Mouse (Mus musculus) forebrain, embryonic 10.5 days (tissue): ENCODE data around the gene Adcy7. TPM values are rescaled to one million over a fixed set of nuclear protein-coding genes. Genes with fewer than 3 reads are reported as not detected.

ENCODE experiments used
- DNase-seq: peaks from one replicate; pipeline ENCODE4 v3.0.0-alpha.2; 2017; ENCODE audit warnings: low spot score; ENCODE audit errors: extremely low spot score
- H3K27ac ChIP-seq: fragments of 300-500 bp; sonication (generic); 2 replicates; pipeline ENCODE4 v1.5.1; 2016; ENCODE audit warnings: mild to moderate bottlenecking
- H3K27me3 ChIP-seq: fragments of 300-500 bp; sonication (generic); 2 replicates; pipeline ENCODE4 v1.6.1; 2016; ENCODE audit warnings: mild to moderate bottlenecking; ENCODE audit not compliant: poor library complexity, severe bottlenecking
- H3K36me3 ChIP-seq: fragments of 300-500 bp; sonication (generic); replicated peaks from 2 replicates; pipeline ENCODE4 v1.6.1; 2016; ENCODE audit warnings: mild to moderate bottlenecking, moderate library complexity
- H3K4me1 ChIP-seq: fragments of 300-500 bp; sonication (generic); 2 replicates; pipeline ENCODE4 v1.6.1; 2016
- H3K4me3 ChIP-seq: fragments of 300-500 bp; sonication (generic); 2 replicates; pipeline ENCODE4 v1.5.1; 2016; ENCODE audit warnings: mild to moderate bottlenecking, moderate library complexity
- H3K9me3 ChIP-seq: fragments of 300-500 bp; sonication (generic); 2 replicates; pipeline ENCODE4 v1.6.1; 2016; ENCODE audit warnings: mild to moderate bottlenecking, moderate library complexity
- WGBS: fragments of 180-500 bp; shearing (Covaris S2); methylation state at CpG from one replicate; pipeline ENCODE4 v1.1.7; 2016; 5-methylcytosine and 5-hydroxymethylcytosine counted together
- polyA plus RNA-seq: library from polyadenylated mRNA; unstranded; fragments of >200 nt; fragmentation: Nextera tagmentation; extraction: Ambion mirVana; gene quantifications from 2 replicates; pipeline ENCODE4 v1.2.1, GENCODE M21; 2016

Adcy7 gene
- polyA plus RNA-seq, 1 experiment from 2014 or later = 4.0 TPM

DNA sequence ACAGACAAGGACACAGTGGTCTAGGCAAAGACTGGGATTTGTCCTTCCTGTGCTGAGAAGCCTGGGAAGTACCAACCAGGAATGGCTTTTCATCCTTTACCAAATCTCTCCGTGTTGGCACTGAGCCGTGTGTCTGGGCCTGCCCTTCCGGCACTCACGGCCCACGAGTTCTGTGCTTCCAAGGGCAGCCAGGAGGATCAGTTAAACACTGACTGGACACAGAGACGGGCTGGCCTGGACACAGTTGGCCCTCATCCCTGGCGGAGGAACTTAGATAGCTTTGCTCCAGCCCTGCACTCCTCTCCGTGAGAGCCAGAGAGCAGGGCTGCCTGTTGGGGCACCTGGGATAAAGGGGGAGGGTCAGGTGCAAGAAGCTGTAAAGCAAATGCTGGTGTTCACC lies 40.8 kb downstream of the Adcy7 start:
- no peak overlapping the region for H3K27ac ChIP-seq
- no peak overlapping the region for H3K4me3 ChIP-seq
- H3K4me1 ChIP-seq = peaks cover 13% of the 10 kb centered on the region
- H3K27me3 ChIP-seq = no peaks in the 10 kb centered on the region
- no peak for DNase-seq
- no peaks in the 10 kb centered on the region for H3K9me3 ChIP-seq
- H3K36me3 ChIP-seq = no peaks in the 10 kb centered on the region
- WGBS = 84% methylated on average over 8 of the region's 8 CpGs

DNA sequence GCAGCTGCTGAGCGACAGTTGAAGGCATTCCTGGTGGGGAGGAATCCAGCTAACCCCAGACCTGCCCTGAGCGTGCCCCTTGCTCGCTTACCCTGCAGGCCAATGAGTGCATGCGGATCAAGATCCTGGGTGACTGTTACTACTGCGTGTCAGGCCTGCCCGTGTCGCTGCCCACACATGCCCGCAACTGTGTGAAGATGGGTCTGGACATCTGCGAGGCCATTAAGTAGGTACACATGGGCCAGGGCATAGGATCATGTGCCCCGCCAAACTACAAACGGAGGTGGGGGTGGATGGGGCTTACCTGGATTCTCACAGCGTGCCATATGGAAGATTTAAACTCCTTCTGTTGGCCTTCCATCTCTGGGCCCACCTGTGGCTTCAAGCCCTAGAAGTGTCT lies 41.8 kb downstream of the Adcy7 start:
- no peaks in the 10 kb centered on the region for H3K9me3 ChIP-seq
- no peak overlapping the region for H3K4me3 ChIP-seq
- H3K36me3 ChIP-seq = no peaks in the 10 kb centered on the region
- WGBS = 93% methylated on average over 12 of the region's 12 CpGs
- DNase-seq = no peak
- no peak overlapping the region for H3K27ac ChIP-seq
- no peaks in the 10 kb centered on the region for H3K27me3 ChIP-seq
- H3K4me1 ChIP-seq = peaks cover 13% of the 10 kb centered on the region

DNA sequence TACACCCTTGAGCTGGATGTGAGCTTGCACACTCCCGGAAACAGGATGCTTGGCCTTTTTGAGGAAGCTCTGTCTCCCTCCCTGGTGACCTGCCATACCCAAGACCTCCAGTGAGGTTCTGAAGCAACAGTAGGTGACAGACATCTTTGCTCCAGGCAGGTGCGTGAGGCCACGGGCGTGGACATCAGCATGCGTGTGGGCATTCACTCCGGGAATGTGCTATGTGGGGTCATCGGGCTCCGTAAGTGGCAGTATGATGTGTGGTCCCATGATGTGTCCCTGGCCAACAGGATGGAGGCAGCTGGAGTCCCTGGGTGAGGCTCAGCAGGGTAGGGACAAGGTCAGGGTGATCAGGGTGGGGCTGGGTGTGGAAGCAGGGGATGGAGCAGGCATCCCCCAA lies 43.1 kb downstream of the Adcy7 start:
- Histone ChIP-seq H3K36me3 (no peaks in the 10 kb centered on the region), H3K9me3 (no peaks in the 10 kb centered on the region), H3K27ac (no peak overlapping the region)

DNA sequence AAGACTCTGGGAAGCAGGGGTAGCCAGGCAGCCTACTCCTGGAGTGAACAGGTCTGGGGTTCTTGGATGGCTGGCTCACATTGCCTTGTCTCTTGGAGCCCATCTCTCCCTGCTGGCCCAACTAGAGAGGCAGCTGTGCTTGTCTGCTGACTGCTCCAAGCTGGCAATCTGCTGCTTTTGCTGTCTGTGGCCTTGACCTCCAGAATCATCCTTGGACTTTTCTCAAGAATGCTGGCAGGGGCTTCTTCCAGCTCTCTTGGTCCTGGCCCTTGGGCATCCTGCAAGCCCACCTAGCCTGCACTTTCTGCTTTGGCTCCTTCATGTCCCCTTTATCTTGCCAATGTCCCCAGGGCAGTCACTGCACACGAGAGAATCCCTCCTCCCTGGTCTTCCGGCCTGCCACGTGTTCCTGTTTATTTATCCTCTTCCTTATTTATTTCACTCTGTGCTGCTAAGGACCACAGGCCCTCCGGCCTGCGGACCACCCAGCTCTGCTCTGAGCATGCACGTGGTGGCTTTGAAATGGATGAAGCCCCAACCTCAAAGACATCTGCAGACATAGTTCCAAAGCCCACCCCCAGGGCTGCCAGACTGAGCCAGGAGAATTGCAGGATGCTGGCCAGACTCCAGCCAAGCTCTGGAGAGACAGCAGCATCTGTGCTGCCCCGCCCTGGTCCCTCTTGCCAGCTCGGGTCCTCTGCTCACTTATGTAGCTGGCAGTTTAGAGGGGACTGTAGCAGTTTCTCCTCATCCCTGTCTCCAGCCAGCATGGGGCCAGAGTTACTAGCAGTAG lies 44.1 kb downstream of the Adcy7 start:
- DNase-seq = no peak
- 75% methylated on average over 8 of the region's 8 CpGs for WGBS

More for the DNA sequence above, 43.1 kb downstream of the Adcy7 start:
- no peak overlapping the region for H3K4me3 ChIP-seq
- no peaks in the 10 kb centered on the region for H3K27me3 ChIP-seq
- H3K4me1 ChIP-seq = peaks cover 13% of the 10 kb centered on the region
- WGBS = 97% methylated on average over 8 of the region's 8 CpGs
- DNase-seq = no peak

DNA sequence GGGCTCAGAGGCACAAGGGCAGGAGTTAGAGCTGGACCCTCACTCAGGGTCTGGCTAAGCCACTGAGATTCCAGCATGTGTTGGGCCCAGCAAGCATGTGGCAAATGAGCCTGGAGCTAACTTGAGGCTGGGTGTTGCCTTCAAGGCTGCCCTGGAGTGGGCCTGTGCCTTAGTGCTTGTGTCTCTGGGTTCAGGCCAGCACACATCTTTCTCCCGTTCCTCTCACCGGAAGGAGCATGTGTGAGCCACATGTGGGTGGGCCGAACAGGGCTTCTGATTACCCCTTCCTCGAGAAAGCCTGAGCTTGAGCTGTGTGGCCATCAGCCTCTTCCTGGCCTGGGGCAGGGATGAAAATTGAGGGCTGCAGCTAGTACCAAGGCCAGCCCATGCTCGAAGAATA lies 45.1 kb downstream of the Adcy7 start:
- 82% methylated on average over 5 of the region's 5 CpGs for WGBS
- Histone ChIP-seq H3K36me3 (no peaks in the 10 kb centered on the region), H3K4me3 (no peak overlapping the region), H3K27me3 (no peaks in the 10 kb centered on the region), H3K4me1 (peaks cover 13% of the 10 kb centered on the region), H3K9me3 (no peaks in the 10 kb centered on the region), H3K27ac (no peak overlapping the region)
- DNase-seq = no peak

More for the DNA sequence above, 44.1 kb downstream of the Adcy7 start:
- H3K4me3 ChIP-seq = no peak overlapping the region
- H3K9me3 ChIP-seq = no peaks in the 10 kb centered on the region
- no peak overlapping the region for H3K27ac ChIP-seq
- no peaks in the 10 kb centered on the region for H3K36me3 ChIP-seq
- peaks cover 13% of the 10 kb centered on the region for H3K4me1 ChIP-seq
- H3K27me3 ChIP-seq = no peaks in the 10 kb centered on the region

DNA sequence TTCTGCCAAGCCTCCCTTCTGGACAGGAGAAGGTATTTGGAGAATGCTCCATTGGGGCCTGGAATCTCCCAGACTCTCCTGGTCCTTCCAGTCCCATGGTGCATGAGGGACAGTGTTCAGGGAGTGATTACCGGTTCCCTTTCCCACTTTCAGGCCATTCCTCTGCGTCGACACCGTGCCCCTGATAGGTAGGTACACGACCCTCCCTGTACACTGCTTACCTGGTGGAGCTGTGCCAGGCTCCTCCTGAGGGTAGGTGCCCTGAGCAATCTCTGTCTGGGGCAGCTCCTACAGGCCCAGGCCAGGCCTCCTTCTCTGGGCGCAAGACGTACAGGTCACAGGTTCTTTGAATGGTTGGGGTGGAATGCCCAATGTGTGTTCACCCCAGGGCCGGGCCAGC lies 45.9 kb downstream of the Adcy7 start:
- Histone ChIP-seq H3K36me3 (no peaks in the 10 kb centered on the region), H3K4me1 (peaks cover 13% of the 10 kb centered on the region), H3K27ac (no peak overlapping the region), H3K4me3 (no peak overlapping the region), H3K9me3 (no peaks in the 10 kb centered on the region), H3K27me3 (no peaks in the 10 kb centered on the region)
- WGBS = 92% methylated on average over 8 of the region's 8 CpGs
- DNase-seq = no peak

DNA sequence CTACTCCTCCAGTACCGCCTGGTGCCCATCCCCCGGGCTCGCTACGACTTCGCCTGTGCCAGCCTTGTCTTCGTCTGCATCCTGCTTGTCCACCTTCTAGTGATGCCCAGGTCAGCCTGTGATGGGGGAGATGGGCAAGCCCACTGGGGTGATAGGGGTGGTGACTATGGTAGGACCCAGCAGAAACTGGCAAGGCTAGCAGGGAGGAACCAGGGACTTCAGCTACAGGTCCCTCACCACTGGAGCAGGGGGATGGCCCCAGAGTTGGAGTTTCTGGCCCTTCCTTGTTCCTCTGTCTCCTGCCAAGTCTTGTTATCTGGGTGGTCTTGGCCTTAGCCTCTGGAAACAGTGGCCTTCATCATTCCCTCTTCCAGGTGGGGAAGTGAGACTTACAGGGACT lies 47.9 kb downstream of the Adcy7 start:
- Histone ChIP-seq H3K9me3 (no peaks in the 10 kb centered on the region), H3K36me3 (peaks cover 12% of the 10 kb centered on the region), H3K4me1 (peaks cover 13% of the 10 kb centered on the region), H3K27ac (no peak overlapping the region), H3K4me3 (no peak overlapping the region), H3K27me3 (no peaks in the 10 kb centered on the region)
- no peak for DNase-seq
- WGBS = 95% methylated on average over 6 of the region's 6 CpGs

DNA sequence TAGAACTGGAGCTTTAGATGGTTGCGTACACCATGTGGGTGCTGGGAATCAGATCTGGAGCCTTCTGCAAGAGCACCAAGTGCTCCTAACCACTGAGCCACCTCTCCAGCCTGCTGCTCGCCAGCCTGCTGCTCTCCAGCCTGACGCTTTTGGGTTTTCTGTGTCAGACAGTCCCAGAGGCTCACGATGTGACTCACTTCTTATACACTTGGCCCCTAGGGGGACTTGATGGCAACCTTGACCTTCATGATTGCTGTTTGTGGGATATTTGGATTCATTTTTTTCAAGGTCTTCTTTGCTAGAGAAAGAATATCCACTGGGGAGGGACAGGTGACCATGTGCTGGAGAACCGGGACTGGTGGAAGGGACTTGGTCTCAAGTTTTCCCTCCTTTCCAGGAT lies 49.2 kb downstream of the Adcy7 start:
- DNase-seq = no peak
- Histone ChIP-seq H3K4me1 (peaks cover 10% of the 10 kb centered on the region), H3K27ac (no peak overlapping the region), H3K27me3 (no peaks in the 10 kb centered on the region), H3K36me3 (peaks cover 25% of the 10 kb centered on the region), H3K4me3 (no peak overlapping the region), H3K9me3 (no peaks in the 10 kb centered on the region)
- WGBS = 84% methylated on average over 5 of the region's 5 CpGs

DNA sequence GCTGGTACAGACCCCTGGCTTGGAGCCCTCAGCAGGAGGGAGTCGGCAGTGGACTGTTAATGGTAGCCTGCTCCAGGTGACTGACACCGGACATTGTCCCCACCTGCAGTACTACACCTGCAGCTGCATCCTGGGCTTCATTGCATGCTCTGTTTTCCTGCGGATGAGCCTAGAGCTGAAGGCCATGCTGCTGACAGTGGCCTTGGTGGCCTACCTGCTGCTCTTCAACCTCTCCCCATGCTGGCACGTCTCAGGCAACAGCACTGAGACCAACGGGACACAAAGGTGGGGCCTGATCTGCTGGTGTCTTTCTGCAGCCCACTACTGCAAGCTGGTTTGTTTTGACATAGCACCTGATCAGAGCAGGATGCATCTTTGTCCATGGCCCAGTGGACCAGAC lies 51.3 kb downstream of the Adcy7 start:
- peaks cover 46% of the 10 kb centered on the region for H3K36me3 ChIP-seq
- 86% methylated on average over 5 of the region's 5 CpGs for WGBS

DNA sequence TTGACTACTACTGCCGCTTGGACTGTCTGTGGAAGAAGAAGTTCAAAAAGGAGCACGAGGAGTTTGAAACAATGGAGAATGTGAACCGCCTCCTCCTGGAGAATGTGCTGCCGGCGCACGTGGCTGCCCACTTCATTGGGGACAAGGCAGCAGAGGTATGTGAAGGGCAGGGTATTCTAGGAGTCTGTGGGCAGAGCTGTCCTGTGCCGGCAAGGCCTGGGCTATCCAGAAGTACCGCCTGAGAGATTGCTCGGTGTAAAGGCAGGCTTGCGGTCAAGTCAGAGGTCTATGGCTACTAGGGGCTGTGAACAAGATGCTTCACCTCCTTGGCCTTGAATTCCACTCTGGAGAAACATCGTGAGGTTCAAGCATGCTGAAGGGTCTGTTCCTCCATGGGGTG lies 52.6 kb downstream of the Adcy7 start:
- Histone ChIP-seq H3K27ac (no peak overlapping the region), H3K36me3 (peaks cover 59% of the 10 kb centered on the region), H3K9me3 (no peaks in the 10 kb centered on the region), H3K4me3 (no peak overlapping the region), H3K4me1 (no peaks in the 10 kb centered on the region), H3K27me3 (no peaks in the 10 kb centered on the region)
- WGBS = 91% methylated on average over 11 of the region's 11 CpGs
- no peak for DNase-seq

More for the DNA sequence above, 51.3 kb downstream of the Adcy7 start:
- no peaks in the 10 kb centered on the region for H3K4me1 ChIP-seq
- H3K9me3 ChIP-seq = no peaks in the 10 kb centered on the region
- H3K27ac ChIP-seq = no peak overlapping the region
- H3K27me3 ChIP-seq = no peaks in the 10 kb centered on the region
- H3K4me3 ChIP-seq = no peak overlapping the region
- DNase-seq = no peak

DNA sequence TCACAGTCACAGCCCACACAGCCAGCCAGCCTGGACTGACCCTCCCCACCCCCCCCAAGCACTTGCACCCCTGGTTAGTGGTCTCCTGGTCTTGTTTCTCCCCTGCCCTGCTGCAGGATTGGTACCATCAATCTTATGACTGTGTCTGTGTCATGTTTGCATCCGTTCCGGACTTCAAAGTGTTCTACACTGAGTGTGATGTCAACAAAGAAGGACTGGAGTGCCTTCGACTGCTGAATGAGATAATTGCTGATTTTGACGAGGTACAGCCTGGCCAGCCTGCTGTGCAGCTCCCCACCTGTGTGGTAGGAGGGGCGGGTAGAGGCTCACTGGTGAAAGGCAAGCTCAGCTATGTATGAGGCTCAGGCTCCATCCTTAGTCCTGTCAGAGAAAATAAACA lies 53.0 kb downstream of the Adcy7 start:
- no peaks in the 10 kb centered on the region for H3K4me1 ChIP-seq
- no peak for DNase-seq
- H3K9me3 ChIP-seq = no peaks in the 10 kb centered on the region
- no peak overlapping the region for H3K27ac ChIP-seq
- H3K27me3 ChIP-seq = no peaks in the 10 kb centered on the region
- no peak overlapping the region for H3K4me3 ChIP-seq
- H3K36me3 ChIP-seq = peaks cover 64% of the 10 kb centered on the region
- 75% methylated on average over 5 of the region's 5 CpGs for WGBS

DNA sequence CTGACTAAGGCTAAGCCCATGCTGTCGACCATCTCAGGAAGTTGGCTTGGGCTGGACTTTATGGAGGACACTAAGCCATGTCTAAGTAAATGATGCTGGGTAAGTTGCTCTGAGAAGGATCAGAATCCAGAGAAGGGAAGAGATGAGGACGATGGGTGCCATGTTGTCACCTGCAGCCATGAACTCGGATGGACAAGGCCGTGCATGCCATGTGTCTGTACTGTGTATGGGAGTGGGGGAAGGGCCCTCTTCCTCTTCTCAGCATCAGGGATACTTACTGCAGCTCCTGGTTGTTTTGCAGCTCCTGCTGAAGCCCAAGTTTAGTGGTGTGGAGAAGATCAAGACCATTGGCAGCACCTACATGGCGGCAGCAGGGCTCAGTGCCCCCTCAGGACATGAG lies 53.6 kb downstream of the Adcy7 start:
- DNase-seq = no peak
- Histone ChIP-seq H3K4me3 (no peak overlapping the region), H3K27ac (no peak overlapping the region), H3K27me3 (no peaks in the 10 kb centered on the region), H3K4me1 (no peaks in the 10 kb centered on the region), H3K9me3 (no peaks in the 10 kb centered on the region), H3K36me3 (peaks cover 69% of the 10 kb centered on the region)
- 94% methylated on average over 5 of the region's 5 CpGs for WGBS

DNA sequence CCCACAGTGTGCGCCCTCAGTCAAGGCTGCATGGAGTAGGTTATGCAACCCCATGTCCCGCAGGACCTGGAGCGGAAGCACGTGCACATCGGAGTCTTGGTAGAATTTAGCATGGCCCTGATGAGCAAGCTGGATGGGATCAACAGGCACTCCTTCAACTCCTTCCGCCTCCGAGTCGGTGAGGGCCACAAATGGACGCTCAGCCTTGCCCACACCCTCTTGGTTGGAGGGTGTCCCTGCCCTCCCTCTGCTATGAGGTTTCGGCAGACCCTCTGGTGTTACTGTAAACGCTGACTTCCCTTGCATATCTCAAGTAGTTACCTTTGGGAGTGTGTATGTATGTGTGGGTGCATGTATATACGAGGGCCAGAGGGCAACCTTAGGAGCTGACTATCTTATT lies 54.1 kb downstream of the Adcy7 start:
- 96% methylated on average over 12 of the region's 12 CpGs for WGBS
- Histone ChIP-seq H3K36me3 (peaks cover 74% of the 10 kb centered on the region), H3K27me3 (no peaks in the 10 kb centered on the region), H3K4me1 (no peaks in the 10 kb centered on the region), H3K27ac (no peak overlapping the region), H3K4me3 (no peak overlapping the region), H3K9me3 (no peaks in the 10 kb centered on the region)
- DNase-seq = no peak

DNA sequence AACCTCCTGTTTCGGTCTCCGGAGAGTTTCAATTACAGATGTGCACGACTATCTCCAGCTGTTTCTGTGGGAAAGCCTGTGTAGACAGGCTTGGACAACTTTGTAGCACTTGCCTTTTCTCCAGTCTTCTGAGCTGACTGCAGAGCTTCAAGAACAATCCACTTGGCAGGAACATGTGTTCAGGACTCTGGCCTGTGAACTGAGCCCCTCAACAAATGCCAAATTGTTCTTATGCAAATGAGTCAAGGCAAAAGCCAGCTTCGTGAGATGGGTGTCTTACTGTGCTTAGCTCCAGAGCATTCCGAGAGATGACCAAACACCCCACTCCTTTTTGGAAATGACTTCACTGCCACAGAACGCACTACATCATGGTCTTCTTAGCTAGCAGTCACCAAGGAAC lies 56.5 kb downstream of the Adcy7 start:
- no peak overlapping the region for H3K27ac ChIP-seq
- DNase-seq = peak; percentile 9
- no peaks in the 10 kb centered on the region for H3K4me1 ChIP-seq
- no peaks in the 10 kb centered on the region for H3K27me3 ChIP-seq
- no peak overlapping the region for H3K4me3 ChIP-seq
- H3K36me3 ChIP-seq = peaks cover 98% of the 10 kb centered on the region
- 90% methylated on average over 6 of the region's 6 CpGs for WGBS
- H3K9me3 ChIP-seq = no peaks in the 10 kb centered on the region
